ENCODE assay signal across 20 mouse cellular contexts in the genomic region with DNA sequence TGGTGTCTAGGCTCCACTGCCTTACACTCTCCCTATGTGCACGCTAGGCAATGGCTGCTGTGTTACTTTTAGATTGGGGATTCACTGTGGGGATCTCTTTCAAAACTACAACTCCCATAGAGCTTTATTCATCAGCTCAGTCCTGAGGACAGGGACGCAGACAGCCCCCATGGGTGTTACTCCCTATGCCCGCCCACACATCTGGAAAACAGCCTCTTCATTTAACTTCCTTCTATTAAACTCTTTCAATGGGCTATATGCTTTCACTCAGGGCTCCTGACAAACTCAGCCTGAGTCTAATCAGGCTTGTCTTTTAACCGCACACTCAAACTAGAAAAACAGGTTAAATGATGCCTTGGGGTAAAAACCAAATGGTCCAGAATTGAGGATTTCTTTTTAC.
DNase-seq lines count a peak whose midpoint lies in the region; ATAC-seq and TF ChIP-seq lines count a peak whose summit lies in the region.
"Had no signal": no experiment of that assay in that cellular context is flagged by ENCODE, and none has a peak within 500 bp of the region (broad histone marks: within the 10 kb centered on the region; RNA-seq: fewer than 3 reads in every experiment).

No protein-coding gene starts in this region.

- no peak overlapping the region for H3K4me2 ChIP-seq in forebrain, embryonic 11.5 days (ENCODE audit: low read depth, low read length, severe bottlenecking)
- H3K4me2 ChIP-seq in forebrain, embryonic 16.5 days (ENCODE audit: low read length) = no peak overlapping the region
- H3K4me2 ChIP-seq in intestine, embryonic 14.5 days (ENCODE audit: low read length) = no peak overlapping the region
- no peak overlapping the region for H3K4me2 ChIP-seq in intestine, postnatal 0 days (replicated peaks; ENCODE audit: low read depth)
- no peak overlapping the region for H3K4me2 ChIP-seq in embryonic facial prominence, embryonic 14.5 days (ENCODE audit: low read depth, low read length)
- no peak overlapping the region for H3K4me2 ChIP-seq in limb, embryonic 14.5 days (replicated peaks; ENCODE audit: low read depth, low read length, severe bottlenecking)
- H3K4me2 ChIP-seq: embryonic facial prominence, embryonic 12.5 days; forebrain, embryonic 15.5 days; heart, embryonic 13.5 days; hindbrain, embryonic 12.5 days had no signal

- ATAC-seq in forebrain, embryonic 11.5 days (replicated peaks; ENCODE audit: low FRiP score) = no peak
- no peak for ATAC-seq in forebrain, embryonic 16.5 days
- ATAC-seq in intestine, embryonic 14.5 days (replicated peaks; ENCODE audit: low FRiP score, low TSS enrichment, low read depth) = no peak
- ATAC-seq in intestine, postnatal 0 days = no peak
- 0 out of 2 replicates have a peak, but pooled peaks have one; percentile 22 for ATAC-seq in embryonic facial prominence, embryonic 14.5 days (ENCODE audit: low read depth)
- ATAC-seq in limb, embryonic 14.5 days (ENCODE audit: low FRiP score, low read depth) = no peak
- ATAC-seq: forebrain, embryonic 15.5 days; intestine, embryonic 16.5 days had no signal

- no peaks in the 10 kb centered on the region for H3K36me3 ChIP-seq in forebrain, embryonic 11.5 days (ENCODE audit: control insufficient read depth, insufficient read depth, low read length)
- H3K36me3 ChIP-seq in forebrain, embryonic 16.5 days (ENCODE audit: control insufficient read depth, insufficient read depth) = no peaks in the 10 kb centered on the region
- no peaks in the 10 kb centered on the region for H3K36me3 ChIP-seq in intestine, embryonic 14.5 days (ENCODE audit: control insufficient read depth, insufficient read depth, low read length)
- H3K36me3 ChIP-seq in intestine, postnatal 0 days (ENCODE audit: control insufficient read depth, insufficient read depth) = no peaks in the 10 kb centered on the region
- H3K36me3 ChIP-seq in embryonic facial prominence, embryonic 14.5 days (ENCODE audit: control insufficient read depth, insufficient read depth, low read length) = no peaks in the 10 kb centered on the region
- H3K36me3 ChIP-seq in limb, embryonic 14.5 days (ENCODE audit: control insufficient read depth, insufficient read depth, low read length) = no peaks in the 10 kb centered on the region
- H3K36me3 ChIP-seq: embryonic facial prominence, embryonic 12.5 days; forebrain, embryonic 15.5 days; heart, embryonic 13.5 days; hindbrain, embryonic 12.5 days had no signal

- no peak overlapping the region for H3K9ac ChIP-seq in forebrain, embryonic 11.5 days (ENCODE audit: low read length)
- no peak overlapping the region for H3K9ac ChIP-seq in forebrain, embryonic 16.5 days (replicated peaks; ENCODE audit: low read depth, low read length)
- no peak overlapping the region for H3K9ac ChIP-seq in intestine, embryonic 14.5 days (ENCODE audit: low read length)
- no peak overlapping the region for H3K9ac ChIP-seq in intestine, postnatal 0 days (ENCODE audit: low read depth, low read length)
- no peak overlapping the region for H3K9ac ChIP-seq in embryonic facial prominence, embryonic 14.5 days (ENCODE audit: low read depth, low read length)
- no peak overlapping the region for H3K9ac ChIP-seq in limb, embryonic 14.5 days (ENCODE audit: low read depth, low read length, severe bottlenecking)
- H3K9ac ChIP-seq: embryonic facial prominence, embryonic 12.5 days; forebrain, embryonic 15.5 days; heart, embryonic 13.5 days; hindbrain, embryonic 12.5 days had no signal

- no peaks in the 10 kb centered on the region for H3K27me3 ChIP-seq in forebrain, embryonic 11.5 days (ENCODE audit: control insufficient read depth, insufficient read depth, low read length)
- no peaks in the 10 kb centered on the region for H3K27me3 ChIP-seq in forebrain, embryonic 16.5 days (replicated peaks; ENCODE audit: control insufficient read depth, insufficient read depth, low read length)
- H3K27me3 ChIP-seq in intestine, embryonic 14.5 days (replicated peaks; ENCODE audit: control insufficient read depth, insufficient read depth, low read length) = no peaks in the 10 kb centered on the region
- H3K27me3 ChIP-seq in intestine, postnatal 0 days (replicated peaks; ENCODE audit: control insufficient read depth, insufficient read depth, low read length) = no peaks in the 10 kb centered on the region
- H3K27me3 ChIP-seq in embryonic facial prominence, embryonic 14.5 days (replicated peaks; ENCODE audit: control insufficient read depth, insufficient read depth, low read length) = no peaks in the 10 kb centered on the region
- H3K27me3 ChIP-seq in limb, embryonic 14.5 days (ENCODE audit: control insufficient read depth, insufficient read depth, low read length) = no peaks in the 10 kb centered on the region
- H3K27me3 ChIP-seq: CH12.LX; embryonic facial prominence, embryonic 12.5 days; forebrain, embryonic 15.5 days; heart, embryonic 13.5 days; hindbrain, embryonic 12.5 days had no signal

- DNase-seq in forebrain, embryonic 11.5 days (ENCODE audit: low spot score) = peak; percentile 36
- DNase-seq in intestine, embryonic 14.5 days (ENCODE audit: low spot score) = peak; percentile 47
- peak; percentile 65 for DNase-seq in embryonic facial prominence, embryonic 14.5 days (ENCODE audit: low spot score)
- peak; percentile 23 for DNase-seq in limb, embryonic 14.5 days (ENCODE audit: low spot score)
- no peak for DNase-seq in thymus, postnatal 10 days (ENCODE audit: low spot score in 2 of 2)
- DNase-seq: adrenal gland, adult 2 months; adrenal gland, postnatal 25 days; cerebellum, adult 2 months; cerebellum, postnatal 10 days; gastrocnemius, postnatal 10 days; heart, adult 2 months; heart, postnatal 36 days had no signal

- H3K4me1 ChIP-seq in forebrain, embryonic 11.5 days (replicated peaks; ENCODE audit: control insufficient read depth, insufficient read depth, low read length) = no peaks in the 10 kb centered on the region
- H3K4me1 ChIP-seq in forebrain, embryonic 16.5 days (replicated peaks; ENCODE audit: control insufficient read depth, insufficient read depth, low read length) = peaks cover 9% of the 10 kb centered on the region
- H3K4me1 ChIP-seq in intestine, embryonic 14.5 days (replicated peaks; ENCODE audit: control insufficient read depth, insufficient read depth, low read length) = no peaks in the 10 kb centered on the region
- no peaks in the 10 kb centered on the region for H3K4me1 ChIP-seq in intestine, postnatal 0 days (replicated peaks; ENCODE audit: control insufficient read depth, insufficient read depth, low read length)
- H3K4me1 ChIP-seq in embryonic facial prominence, embryonic 14.5 days (ENCODE audit: control insufficient read depth, insufficient read depth, low read length) = peaks cover 3% of the 10 kb centered on the region; the same call in 1 of the 2 replicates
- no peaks in the 10 kb centered on the region for H3K4me1 ChIP-seq in limb, embryonic 14.5 days (ENCODE audit: control insufficient read depth, insufficient read depth, low read length)
- H3K4me1 ChIP-seq: embryonic facial prominence, embryonic 12.5 days had no signal

- no peaks in the 10 kb centered on the region for H3K9me3 ChIP-seq in forebrain, embryonic 11.5 days (ENCODE audit: control insufficient read depth, low read length)
- H3K9me3 ChIP-seq in forebrain, embryonic 16.5 days (ENCODE audit: control insufficient read depth, low read length) = no peaks in the 10 kb centered on the region
- no peaks in the 10 kb centered on the region for H3K9me3 ChIP-seq in intestine, embryonic 14.5 days (ENCODE audit: control insufficient read depth, low read length)
- H3K9me3 ChIP-seq in intestine, postnatal 0 days (ENCODE audit: control insufficient read depth) = no peaks in the 10 kb centered on the region
- no peaks in the 10 kb centered on the region for H3K9me3 ChIP-seq in embryonic facial prominence, embryonic 14.5 days (ENCODE audit: control insufficient read depth, low read length)
- H3K9me3 ChIP-seq in limb, embryonic 14.5 days (ENCODE audit: control insufficient read depth, low read length) = no peaks in the 10 kb centered on the region
- H3K9me3 ChIP-seq: embryonic facial prominence, embryonic 12.5 days; forebrain, embryonic 15.5 days; heart, embryonic 13.5 days; hindbrain, embryonic 12.5 days had no signal

- no peak overlapping the region for H3K4me3 ChIP-seq in forebrain, embryonic 11.5 days (ENCODE audit: low read depth, low read length)
- no peak overlapping the region for H3K4me3 ChIP-seq in forebrain, embryonic 16.5 days (replicated peaks; ENCODE audit: low read length)
- H3K4me3 ChIP-seq in intestine, embryonic 14.5 days (ENCODE audit: low read depth, low read length) = no peak overlapping the region
- no peak overlapping the region for H3K4me3 ChIP-seq in intestine, postnatal 0 days (ENCODE audit: low read depth, low read length)
- H3K4me3 ChIP-seq in embryonic facial prominence, embryonic 14.5 days (ENCODE audit: low read depth, low read length) = no peak overlapping the region
- no peak overlapping the region for H3K4me3 ChIP-seq in limb, embryonic 14.5 days (replicated peaks; ENCODE audit: low read length)
- H3K4me3 ChIP-seq: embryonic facial prominence, embryonic 12.5 days; forebrain, embryonic 15.5 days; heart, adult 2 months; heart, embryonic 13.5 days; hindbrain, embryonic 12.5 days had no signal

- H3K27ac ChIP-seq in forebrain, embryonic 11.5 days (ENCODE audit: low read depth, low read length) = no peak overlapping the region
- H3K27ac ChIP-seq in forebrain, embryonic 16.5 days (ENCODE audit: low read length) = no peak overlapping the region
- no peak overlapping the region for H3K27ac ChIP-seq in intestine, embryonic 14.5 days (ENCODE audit: low read depth)
- H3K27ac ChIP-seq in intestine, postnatal 0 days (ENCODE audit: low read depth, low read length) = no peak overlapping the region
- no peak overlapping the region for H3K27ac ChIP-seq in embryonic facial prominence, embryonic 14.5 days (replicated peaks; ENCODE audit: low read depth, low read length)
- no peak overlapping the region for H3K27ac ChIP-seq in limb, embryonic 14.5 days (replicated peaks; ENCODE audit: low read depth, low read length)
- H3K27ac ChIP-seq: embryonic facial prominence, embryonic 12.5 days; forebrain, embryonic 15.5 days; heart, adult 2 months; heart, embryonic 13.5 days; hindbrain, embryonic 12.5 days had no signal

- WGBS in forebrain, embryonic 11.5 days = 70% methylated on average over 4 of the region's 4 CpGs
- 72% methylated on average over 4 of the region's 4 CpGs for WGBS in forebrain, embryonic 16.5 days
- 79% methylated on average over 4 of the region's 4 CpGs for WGBS in intestine, embryonic 14.5 days
- 78% methylated on average over 4 of the region's 4 CpGs for WGBS in intestine, postnatal 0 days
- WGBS in embryonic facial prominence, embryonic 14.5 days = 54% methylated on average over 4 of the region's 4 CpGs
- 50% methylated on average over 4 of the region's 4 CpGs for WGBS in limb, embryonic 14.5 days

- no peak for TF ChIP-seq POLR2A in limb, embryonic 14.5 days (IDR thresholded peaks at IDR 0.05; ENCODE audit: borderline replicate concordance, extremely low read depth, insufficient read depth, insufficient read length)

- TF ChIP-seq CTCF in intestine, postnatal 0 days (IDR thresholded peaks at IDR 0.05; ENCODE audit: low read depth) = no peak

Comparison
In these comparisons a context has a peak if more than half of its experiments do, and no peak if none do; other contexts are left out.
1. DNase-seq: peak in forebrain, embryonic 11.5 days (single experiment), intestine, embryonic 14.5 days (single experiment), embryonic facial prominence, embryonic 14.5 days (single experiment) and limb, embryonic 14.5 days (single experiment); none in thymus, postnatal 10 days (0 of 2).